Mouse (Mus musculus) megakaryocyte progenitor cell, adult 5-6 weeks (primary cell): ENCODE measurements around the gene Eid1. TPM values are rescaled to one million over a fixed set of nuclear protein-coding genes. Genes with fewer than 3 reads are reported as not detected.

Experiments
- ATAC-seq: replicated peaks from 2 replicates; pipeline ENCODE4 v1.8.0; 2016; ENCODE audit warnings: mild to moderate bottlenecking, moderate TSS enrichment, inconsistent platforms; ENCODE audit not compliant: poor library complexity
- total RNA-seq, 2 experiments: library from RNA; stranded (forward) in 1 of 2; stranded (reverse) in 1 of 2; fragments of 157-497, 149-512 nt in 1 of 2; fragments of 200-1000 nt in 1 of 2; gene quantifications; 2 replicates each; pipeline versions ENCODE4 v1.2.3 to v1.2.4; 2015 to 2017

Gene Eid1
- total RNA-seq, 2 experiments from 2014 or later: 74.1 to 115 TPM

GRCm38 (mm10) chr2:125667184-125667583, 5.7 kb upstream of the Eid1 start:
- ATAC-seq: peak; percentile 66

GRCm38 (mm10) chr2:125667721-125668120, 5.2 kb upstream of the Eid1 start:
- no peak for ATAC-seq

- 0 out of 2 replicates have a peak, but pooled peaks have one; percentile 24 for ATAC-seq
Measured at GRCm38 (mm10) chr2:125670846-125671245, 2.0 kb upstream of the Eid1 start.

GRCm38 (mm10) chr2:125672568-125672956, 333 bp upstream of the Eid1 start:
- 0 out of 2 replicates have a peak, but pooled peaks have one; percentile 6 for ATAC-seq

- ATAC-seq: no peak
Measured at GRCm38 (mm10) chr2:125681811-125682210, 8.9 kb downstream of the Eid1 start.

- ATAC-seq: peak; percentile 79
Measured at GRCm38 (mm10) chr2:125683895-125684294, 11.0 kb downstream of the Eid1 start.

- ATAC-seq: no peak
Measured at GRCm38 (mm10) chr2:125684559-125685440, 11.9 kb downstream of the Eid1 start.

GRCm38 (mm10) chr2:125685441-125686150, 12.7 kb downstream of the Eid1 start:
- no peak for ATAC-seq

- no peak for ATAC-seq
Measured at GRCm38 (mm10) chr2:125692010-125692409, 19.1 kb downstream of the Eid1 start.

GRCm38 (mm10) chr2:125694798-125695197, 21.9 kb downstream of the Eid1 start:
- ATAC-seq: 0 out of 2 replicates have a peak, but pooled peaks have one; percentile 14

- peak; percentile 31; the same call in 1 of the 2 replicates for ATAC-seq
Measured at GRCm38 (mm10) chr2:125696219-125696618, 23.3 kb downstream of the Eid1 start.

- ATAC-seq: no peak
Measured at GRCm38 (mm10) chr2:125701606-125702005, 28.7 kb downstream of the Eid1 start.

- ATAC-seq: no peak
Measured at GRCm38 (mm10) chr2:125702851-125703250, 30.0 kb downstream of the Eid1 start.

GRCm38 (mm10) chr2:125704907-125705631, 32.2 kb downstream of the Eid1 start:
- ATAC-seq: no peak

GRCm38 (mm10) chr2:125706510-125706921, 33.6 kb downstream of the Eid1 start:
- ATAC-seq: no peak

GRCm38 (mm10) chr2:125716599-125716998, 43.7 kb downstream of the Eid1 start:
- no peak for ATAC-seq

GRCm38 (mm10) chr2:125723086-125723407, 50.2 kb downstream of the Eid1 start:
- ATAC-seq: peak; percentile 18; the same call in 1 of the 2 replicates

- ATAC-seq: peak; percentile 63
Measured at GRCm38 (mm10) chr2:125723408-125724085, 50.7 kb downstream of the Eid1 start.

GRCm38 (mm10) chr2:125724086-125724430, 51.2 kb downstream of the Eid1 start, which contains the start of gene Shc4:
Gene Shc4, minus strand, starts transcription at chr2:125724148.
- no peak for ATAC-seq
